Mouse (Mus musculus) megakaryocyte, embryonic 14.5 days (primary cell): Measurements from ENCODE around the gene St13.

Experiments used
- FLI1 ChIP-seq: IDR thresholded peaks from 2 replicates; pipeline ENCODE4 v1.6.1; 2012; ENCODE audit warnings: low read length, inconsistent platforms, mixed read lengths
- GATA1 ChIP-seq: IDR thresholded peaks from 3 replicates; pipeline ENCODE4 v1.6.1; 2012; ENCODE audit warnings: mixed read lengths, low read length, inconsistent platforms, borderline replicate concordance

GRCm38 (mm10) chr15:81329721-81330369 lies 70.0 kb downstream of the St13 start:
- TF ChIP-seq GATA1: no peak
- TF ChIP-seq FLI1: no peak
